In the genomic region with DNA sequence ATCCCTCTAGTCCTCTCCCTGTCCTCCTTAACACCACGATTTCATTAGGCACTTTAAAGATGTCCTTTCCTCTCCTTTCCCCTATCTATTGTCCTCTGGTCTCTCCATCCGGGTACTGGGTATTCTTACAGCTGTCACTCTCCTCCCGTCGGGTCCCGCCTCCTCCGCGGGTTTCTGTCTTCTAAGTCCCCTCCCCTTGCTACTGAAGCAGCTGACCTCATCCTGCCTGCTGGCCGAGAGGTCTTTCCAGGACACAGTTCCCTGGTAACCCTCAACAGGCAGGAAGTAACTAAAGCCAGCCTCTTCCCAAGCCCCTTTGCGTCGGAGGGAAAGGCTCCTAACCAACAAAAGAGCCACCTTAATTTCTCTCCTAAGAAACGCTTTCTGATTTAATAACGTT, we compare ENCODE assay signal across 8 mouse cellular contexts. TPM values are rescaled to one million over a fixed set of nuclear protein-coding genes. Genes with fewer than 3 reads are reported as not detected.
A peak's percentile ranks its signal among the peaks of the same experiment; 100 is the strongest.
DNase-seq lines count a peak whose midpoint lies in the region; ATAC-seq and TF ChIP-seq lines count a peak whose summit lies in the region.

No protein-coding gene starts in this region.

- no peak for TF ChIP-seq POLR2A in small intestine, adult 2 months (IDR thresholded peaks at IDR 0.05; ENCODE audit: low read depth, low read length)

- no peaks in the 10 kb centered on the region for H3K9me3 ChIP-seq in midbrain, embryonic 10.5 days (replicated peaks)
- H3K9me3 ChIP-seq in midbrain, embryonic 16.5 days (replicated peaks; ENCODE audit: control insufficient read depth, low read length, poor library complexity, severe bottlenecking), result no peaks in the 10 kb centered on the region
- H3K9me3 ChIP-seq in intestine, embryonic 16.5 days (ENCODE audit: control insufficient read depth, low read length), result no peaks in the 10 kb centered on the region
- H3K9me3 ChIP-seq in limb, embryonic 10.5 days (replicated peaks), result no peaks in the 10 kb centered on the region
- H3K9me3 ChIP-seq in midbrain, embryonic 12.5 days, result no peaks in the 10 kb centered on the region

- TF ChIP-seq CTCF in small intestine, adult 2 months (IDR thresholded peaks at IDR 0.05; ENCODE audit: extremely low read depth, insufficient read length, insufficient replicate concordance, low read depth, low read length), result no peak

- DNase-seq in midbrain, embryonic 10.5 days (ENCODE audit: low spot score), result peak; percentile 88
- peak; percentile 94 for DNase-seq in embryo, embryonic 10.5 days (ENCODE audit: low spot score)
- DNase-seq in gastrocnemius, postnatal 36 days, result peak; percentile 65 to 73
- peak; percentile 62 for DNase-seq in limb, embryonic 10.5 days (ENCODE audit: low spot score)

- peaks cover 25% of the 10 kb centered on the region for H3K4me1 ChIP-seq in midbrain, embryonic 10.5 days
- no peaks in the 10 kb centered on the region; the same call in 1 of the 2 replicates for H3K4me1 ChIP-seq in midbrain, embryonic 16.5 days (ENCODE audit: control insufficient read depth, insufficient read depth, low read length)
- H3K4me1 ChIP-seq in intestine, embryonic 16.5 days (ENCODE audit: control insufficient read depth, insufficient read depth, low read length), result peaks cover 7% of the 10 kb centered on the region; the same call in 1 of the 2 replicates
- H3K4me1 ChIP-seq in limb, embryonic 10.5 days, result peaks cover 28% of the 10 kb centered on the region
- H3K4me1 ChIP-seq in midbrain, embryonic 12.5 days, result peaks cover 10% of the 10 kb centered on the region
- H3K4me1 ChIP-seq in small intestine, adult 2 months (ENCODE audit: control insufficient read depth, insufficient read depth, insufficient read length, low read length), result peaks cover 12% of the 10 kb centered on the region; the same call in 1 of the 2 replicates

- WGBS in midbrain, embryonic 10.5 days, result 5% methylated on average over 12 of the region's 12 CpGs
- WGBS in midbrain, embryonic 16.5 days, result 4% methylated on average over 12 of the region's 12 CpGs
- 7% methylated on average over 12 of the region's 12 CpGs for WGBS in intestine, embryonic 16.5 days
- 8% methylated on average over 12 of the region's 12 CpGs for WGBS in limb, embryonic 10.5 days
- WGBS in midbrain, embryonic 12.5 days, result 3% methylated on average over 12 of the region's 12 CpGs
- WGBS in small intestine, adult 2 months, result 6% methylated on average over 12 of the region's 12 CpGs

- H3K4me3 ChIP-seq in midbrain, embryonic 10.5 days, result 0 out of 2 replicates have a peak overlapping the region, but pooled peaks have one; percentile 22
- H3K4me3 ChIP-seq in midbrain, embryonic 16.5 days (ENCODE audit: low read depth, low read length), result no peak overlapping the region
- H3K4me3 ChIP-seq in intestine, embryonic 16.5 days (ENCODE audit: low read length), result no peak overlapping the region
- H3K4me3 ChIP-seq in limb, embryonic 10.5 days, result peak overlapping the region; percentile 8; the same call in 1 of the 2 replicates
- no peak overlapping the region for H3K4me3 ChIP-seq in midbrain, embryonic 12.5 days
- no peak overlapping the region for H3K4me3 ChIP-seq in small intestine, adult 2 months (ENCODE audit: low read depth, low read length)

- no peaks in the 10 kb centered on the region for H3K36me3 ChIP-seq in midbrain, embryonic 10.5 days
- H3K36me3 ChIP-seq in midbrain, embryonic 16.5 days (ENCODE audit: control insufficient read depth, insufficient read depth, low read length), result no peaks in the 10 kb centered on the region
- H3K36me3 ChIP-seq in intestine, embryonic 16.5 days (ENCODE audit: control insufficient read depth, insufficient read depth, low read length), result no peaks in the 10 kb centered on the region
- no peaks in the 10 kb centered on the region for H3K36me3 ChIP-seq in limb, embryonic 10.5 days
- no peaks in the 10 kb centered on the region for H3K36me3 ChIP-seq in midbrain, embryonic 12.5 days
- H3K36me3 ChIP-seq in small intestine, adult 2 months (ENCODE audit: control insufficient read depth, insufficient read depth, low read length), result no peaks in the 10 kb centered on the region

- intact Hi-C loops in gastrocnemius, postnatal 36 days (cut with DNase I), result loop anchor here (2.0 kb wide), 1 partner anchor 25 kb away; a partner anchor contains a TSS

- ATAC-seq in midbrain, embryonic 16.5 days, result no peak; the same call in 1 of the 2 replicates
- ATAC-seq in intestine, embryonic 16.5 days, result peak; percentile 78
- ATAC-seq in midbrain, embryonic 12.5 days (ENCODE audit: low FRiP score, low read depth), result peak; percentile 76

- H3K4me2 ChIP-seq in midbrain, embryonic 16.5 days (ENCODE audit: low read length), result no peak overlapping the region
- no peak overlapping the region for H3K4me2 ChIP-seq in intestine, embryonic 16.5 days (ENCODE audit: low read depth, low read length)
- H3K4me2 ChIP-seq in midbrain, embryonic 12.5 days (replicated peaks), result peak overlapping the region; percentile 8; the same call in 1 of the 2 replicates

- no peak overlapping the region for H3K9ac ChIP-seq in midbrain, embryonic 16.5 days (ENCODE audit: low read depth, low read length)
- H3K9ac ChIP-seq in intestine, embryonic 16.5 days (ENCODE audit: low read depth, low read length), result peak overlapping the region; percentile 19; the same call in 1 of the 2 replicates
- no peak overlapping the region for H3K9ac ChIP-seq in midbrain, embryonic 12.5 days (replicated peaks)

- H3K27ac ChIP-seq in midbrain, embryonic 10.5 days (replicated peaks), result peak overlapping the region; percentile 87
- no peak overlapping the region for H3K27ac ChIP-seq in midbrain, embryonic 16.5 days (ENCODE audit: low read length)
- H3K27ac ChIP-seq in intestine, embryonic 16.5 days (ENCODE audit: low read length), result no peak overlapping the region
- H3K27ac ChIP-seq in limb, embryonic 10.5 days, result peak overlapping the region; percentile 66
- no peak overlapping the region for H3K27ac ChIP-seq in midbrain, embryonic 12.5 days (replicated peaks)
- H3K27ac ChIP-seq in small intestine, adult 2 months (ENCODE audit: insufficient read depth, low read depth, low read length), result peak overlapping the region; percentile 57

- H3K27me3 ChIP-seq in midbrain, embryonic 10.5 days (ENCODE audit: low read depth, poor library complexity, severe bottlenecking), result no peaks in the 10 kb centered on the region
- H3K27me3 ChIP-seq in midbrain, embryonic 16.5 days (ENCODE audit: control insufficient read depth, insufficient read depth, low read depth, low read length), result no peaks in the 10 kb centered on the region
- no peaks in the 10 kb centered on the region for H3K27me3 ChIP-seq in intestine, embryonic 16.5 days (replicated peaks; ENCODE audit: control insufficient read depth, insufficient read depth, low read length)
- no peaks in the 10 kb centered on the region for H3K27me3 ChIP-seq in limb, embryonic 10.5 days (ENCODE audit: low read depth, poor library complexity, severe bottlenecking)
- H3K27me3 ChIP-seq in midbrain, embryonic 12.5 days, result no peaks in the 10 kb centered on the region
- H3K27me3 ChIP-seq in small intestine, adult 2 months (ENCODE audit: control insufficient read depth, insufficient read depth, low read length), result no peaks in the 10 kb centered on the region

RNA-seq across cellular contexts. Expression of a gene that starts 5.4 kb away (rescaled TPM):
- 49.4 and 52.3 TPM in 2 replicates for polyA plus RNA-seq in midbrain, embryonic 10.5 days (2016; fragmentation: Nextera tagmentation; extraction: Ambion mirVana)
- polyA plus RNA-seq in midbrain, embryonic 16.5 days (2015; fragmentation: Nextera tagmentation; extraction: Ambion mirVana), result 43.6 and 48.2 TPM in 2 replicates
- 10 to 100 TPM; 15.2 to 16.7 TPM for total RNA-seq in gastrocnemius, postnatal 36 days (2021)
- 26.8 and 31.1 TPM in 2 replicates for polyA plus RNA-seq in intestine, embryonic 16.5 days (2015; fragmentation: Nextera tagmentation; extraction: Ambion mirVana)
- polyA plus RNA-seq in limb, embryonic 10.5 days (2016; fragmentation: Nextera tagmentation; extraction: Ambion mirVana), result 49.4 and 58.3 TPM in 2 replicates
- 51.3 and 51.6 TPM in 2 replicates for polyA plus RNA-seq in midbrain, embryonic 12.5 days (2016; fragmentation: Nextera tagmentation; extraction: Ambion mirVana)
- 1.7 and 2.8 TPM in 2 replicates for polyA plus RNA-seq in small intestine, adult 2 months (2012; rRNA removed)

RNA-seq across cellular contexts. Expression of a gene that starts 26.1 kb away (rescaled TPM):
- polyA plus RNA-seq in midbrain, embryonic 10.5 days (2016; fragmentation: Nextera tagmentation; extraction: Ambion mirVana), result 138 and 156 TPM in 2 replicates
- 147 and 162 TPM in 2 replicates for polyA plus RNA-seq in midbrain, embryonic 16.5 days (2015; fragmentation: Nextera tagmentation; extraction: Ambion mirVana)
- total RNA-seq in gastrocnemius, postnatal 36 days (2021), result 10 to 100 TPM; 24.9 to 28.4 TPM
- polyA plus RNA-seq in intestine, embryonic 16.5 days (2015; fragmentation: Nextera tagmentation; extraction: Ambion mirVana), result 43.5 and 45.9 TPM in 2 replicates
- polyA plus RNA-seq in limb, embryonic 10.5 days (2016; fragmentation: Nextera tagmentation; extraction: Ambion mirVana), result 141 and 146 TPM in 2 replicates
- polyA plus RNA-seq in midbrain, embryonic 12.5 days (2016; fragmentation: Nextera tagmentation; extraction: Ambion mirVana), result 177 and 187 TPM in 2 replicates
- 7.6 and 28.9 TPM in 2 replicates for polyA plus RNA-seq in small intestine, adult 2 months (2012; rRNA removed)

Comparison
In these comparisons a context has a peak if more than half of its experiments do, and no peak if none do; other contexts are left out.
1. H3K27ac ChIP-seq: peak in midbrain, embryonic 10.5 days (single experiment), limb, embryonic 10.5 days (single experiment) and small intestine, adult 2 months (single experiment); none in midbrain, embryonic 16.5 days (single experiment), intestine, embryonic 16.5 days (single experiment) and midbrain, embryonic 12.5 days (single experiment).
2. H3K4me3 ChIP-seq: peak in midbrain, embryonic 10.5 days (single experiment) and limb, embryonic 10.5 days (single experiment); none in midbrain, embryonic 16.5 days (single experiment), intestine, embryonic 16.5 days (single experiment), midbrain, embryonic 12.5 days (single experiment) and small intestine, adult 2 months (single experiment).
3. Peak in every context shown above with its lines, with median percentiles within 50 percentile points of each other: DNase-seq.